In the genomic region with DNA sequence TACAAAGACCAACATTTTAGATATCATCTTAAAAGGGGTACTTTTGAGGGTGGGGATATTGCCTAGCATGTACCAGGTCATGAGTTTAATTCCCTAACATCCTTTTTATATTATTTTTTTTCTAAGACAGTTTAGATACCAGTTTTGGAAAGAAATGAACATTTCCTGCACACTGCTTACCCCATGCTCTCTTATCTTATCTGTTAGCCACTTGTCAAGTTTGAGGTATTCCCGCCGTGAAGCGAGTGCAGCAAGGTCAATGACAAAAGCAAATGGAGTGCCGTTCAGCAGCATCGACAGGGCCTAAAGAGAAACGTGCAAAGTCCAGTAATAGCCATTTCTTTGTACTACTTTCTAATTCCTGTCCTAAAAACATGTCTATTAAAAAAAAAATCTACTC, we compare ENCODE assay signal across 28 mouse cellular contexts. TPM values are rescaled to one million over a fixed set of nuclear protein-coding genes. Genes with fewer than 3 reads are reported as not detected.
DNase-seq lines count a peak whose midpoint lies in the region; ATAC-seq and TF ChIP-seq lines count a peak whose summit lies in the region.
"Had no signal": no experiment of that assay in that cellular context is flagged by ENCODE, and none has a peak within 500 bp of the region (broad histone marks: within the 10 kb centered on the region; RNA-seq: fewer than 3 reads in every experiment).

No protein-coding gene starts in this region.

- no peak overlapping the region for H3K27ac ChIP-seq in liver, embryonic 16.5 days (ENCODE audit: low read length)
- H3K27ac ChIP-seq in liver, postnatal 0 days (ENCODE audit: low read depth): no peak overlapping the region
- no peak overlapping the region for H3K27ac ChIP-seq in lung, postnatal 0 days (ENCODE audit: low read length)
- H3K27ac ChIP-seq: embryonic facial prominence, embryonic 10.5 days; embryonic facial prominence, embryonic 13.5 days; forebrain, embryonic 12.5 days; forebrain, embryonic 15.5 days; heart, adult 2 months; heart, embryonic 10.5 days; heart, embryonic 13.5 days; hindbrain, embryonic 15.5 days had no signal

- TF ChIP-seq CTCF in liver, postnatal 0 days (IDR thresholded peaks at IDR 0.05; ENCODE audit: low read depth): no peak
- no peak for TF ChIP-seq CTCF in lung, postnatal 0 days (IDR thresholded peaks at IDR 0.05)

- H3K4me3 ChIP-seq in liver, embryonic 16.5 days (ENCODE audit: low read depth, low read length): no peak overlapping the region
- no peak overlapping the region for H3K4me3 ChIP-seq in liver, postnatal 0 days (ENCODE audit: low read depth, low read length)
- H3K4me3 ChIP-seq in lung, postnatal 0 days (ENCODE audit: low read depth, low read length): no peak overlapping the region
- H3K4me3 ChIP-seq: embryonic facial prominence, embryonic 10.5 days; embryonic facial prominence, embryonic 13.5 days; erythroblast, embryonic 14.5 days; forebrain, embryonic 12.5 days; forebrain, embryonic 15.5 days; heart, adult 2 months; heart, embryonic 10.5 days; heart, embryonic 13.5 days; hindbrain, embryonic 15.5 days had no signal

- no peak overlapping the region for H3K9ac ChIP-seq in liver, embryonic 16.5 days (ENCODE audit: low read depth, low read length)
- no peak overlapping the region for H3K9ac ChIP-seq in liver, postnatal 0 days (replicated peaks)
- H3K9ac ChIP-seq in lung, postnatal 0 days (replicated peaks; ENCODE audit: low read depth): no peak overlapping the region
- H3K9ac ChIP-seq: embryonic facial prominence, embryonic 13.5 days; forebrain, embryonic 12.5 days; forebrain, embryonic 15.5 days; heart, embryonic 13.5 days; hindbrain, embryonic 15.5 days had no signal

- peaks cover 67% of the 10 kb centered on the region for H3K36me3 ChIP-seq in liver, embryonic 16.5 days (ENCODE audit: control insufficient read depth, insufficient read depth)
- H3K36me3 ChIP-seq in liver, postnatal 0 days (replicated peaks; ENCODE audit: insufficient read depth, low read length): peaks cover 87% of the 10 kb centered on the region
- peaks cover 50% of the 10 kb centered on the region for H3K36me3 ChIP-seq in lung, postnatal 0 days (ENCODE audit: insufficient read depth, low read length)

- DNase-seq in adrenal gland, adult 8-10 months: peak; percentile 26
- DNase-seq in adrenal gland, adult 18-20 months (ENCODE audit: low spot score in 2 of 2): no peak
- no peak for DNase-seq in liver, postnatal 0 days
- DNase-seq in adrenal gland, postnatal 14 days: peak; percentile 56
- DNase-seq in lung, postnatal 0 days (ENCODE audit: low spot score): no peak
- no peak for DNase-seq in urinary bladder, postnatal 14 days (ENCODE audit: low spot score)
- DNase-seq: cerebellum, adult 11-12 months; cerebellum, adult 8-10 months; cerebellum, postnatal 10 days; cerebellum, postnatal 36 days; embryo, embryonic 11 days; gastrocnemius, postnatal 10 days; gastrocnemius, postnatal 36 days; heart, adult 2 months; heart, postnatal 14 days; heart, postnatal 4 days had no signal

- no peaks in the 10 kb centered on the region for H3K9me3 ChIP-seq in liver, embryonic 16.5 days (replicated peaks; ENCODE audit: control insufficient read depth, low read length)
- H3K9me3 ChIP-seq in liver, postnatal 0 days (ENCODE audit: low read length): no peaks in the 10 kb centered on the region
- H3K9me3 ChIP-seq in lung, postnatal 0 days (ENCODE audit: low read length): no peaks in the 10 kb centered on the region
- H3K9me3 ChIP-seq: embryonic facial prominence, embryonic 10.5 days; embryonic facial prominence, embryonic 13.5 days; forebrain, embryonic 12.5 days; forebrain, embryonic 15.5 days; heart, embryonic 10.5 days; heart, embryonic 13.5 days; hindbrain, embryonic 15.5 days had no signal

- H3K4me2 ChIP-seq in liver, embryonic 16.5 days (ENCODE audit: low read depth, low read length): no peak overlapping the region
- no peak overlapping the region for H3K4me2 ChIP-seq in liver, postnatal 0 days (ENCODE audit: low read depth, low read length)
- H3K4me2 ChIP-seq in lung, postnatal 0 days (replicated peaks; ENCODE audit: low read depth, low read length): no peak overlapping the region
- H3K4me2 ChIP-seq: embryonic facial prominence, embryonic 13.5 days; forebrain, embryonic 12.5 days; forebrain, embryonic 15.5 days; heart, embryonic 13.5 days; hindbrain, embryonic 15.5 days had no signal

- TF ChIP-seq EP300 in liver, postnatal 0 days (IDR thresholded peaks at IDR 0.05; ENCODE audit: low read depth): no peak
- TF ChIP-seq EP300 in lung, postnatal 0 days (IDR thresholded peaks at IDR 0.05): no peak

- peak; percentile 56; the same call in 1 of the 2 replicates for ATAC-seq in liver, embryonic 16.5 days (ENCODE audit: low read depth)
- no peak for ATAC-seq in liver, postnatal 0 days
- ATAC-seq in megakaryocyte-erythroid progenitor cell, adult 5-6 weeks (replicated peaks; ENCODE audit: low FRiP score, low TSS enrichment, poor library complexity, severe bottlenecking): peak; percentile 59; the same call in 1 of the 2 replicates
- ATAC-seq in lung, postnatal 0 days: no peak
- ATAC-seq: activated CD4-positive, CD25-positive, alpha-beta regulatory T cell, adult 4 months; CD4-positive, CD25-positive, alpha-beta regulatory T cell, adult 4 months; forebrain, embryonic 15.5 days had no signal

- peaks cover 2% of the 10 kb centered on the region; the same call in 1 of the 2 replicates for H3K4me1 ChIP-seq in liver, embryonic 16.5 days (ENCODE audit: control insufficient read depth, low read depth, low read length)
- H3K4me1 ChIP-seq in liver, postnatal 0 days (ENCODE audit: insufficient read depth): no peaks in the 10 kb centered on the region
- H3K4me1 ChIP-seq in lung, postnatal 0 days (ENCODE audit: insufficient read depth, low read depth, low read length): no peaks in the 10 kb centered on the region
- H3K4me1 ChIP-seq: embryonic facial prominence, embryonic 10.5 days; embryonic facial prominence, embryonic 13.5 days; forebrain, embryonic 12.5 days; forebrain, embryonic 15.5 days; hindbrain, embryonic 15.5 days had no signal

- WGBS in liver, embryonic 16.5 days (ENCODE audit: insufficient replicate concordance): 18% methylated on average over 6 of the region's 6 CpGs
- WGBS in liver, postnatal 0 days (ENCODE audit: insufficient replicate concordance): 14% methylated on average over 6 of the region's 6 CpGs
- 39% methylated on average over 6 of the region's 6 CpGs for WGBS in lung, postnatal 0 days

- H3K27me3 ChIP-seq in liver, embryonic 16.5 days (ENCODE audit: control insufficient read depth, insufficient read depth, low read depth, low read length): no peaks in the 10 kb centered on the region
- H3K27me3 ChIP-seq in liver, postnatal 0 days (ENCODE audit: insufficient read depth, low read length): no peaks in the 10 kb centered on the region
- no peaks in the 10 kb centered on the region for H3K27me3 ChIP-seq in lung, postnatal 0 days (replicated peaks; ENCODE audit: insufficient read depth, low read length)
- H3K27me3 ChIP-seq: embryonic facial prominence, embryonic 13.5 days; forebrain, embryonic 12.5 days; forebrain, embryonic 15.5 days; heart, embryonic 13.5 days; hindbrain, embryonic 15.5 days had no signal

RNA-seq across cellular contexts. Expression of a gene that starts 44.6 kb away (rescaled TPM):
- 10 to 100 TPM; 27.1 to 44.1 (median 39.6) TPM for total RNA-seq in adrenal gland, adult 8-10 months (2022)
- 10 to 100 TPM; 29.0 to 38.2 TPM for total RNA-seq in adrenal gland, adult 18-20 months (2021)
- polyA plus RNA-seq in liver, embryonic 16.5 days (2015; fragmentation: Nextera tagmentation; extraction: Ambion mirVana): 12.4 and 13.6 TPM in 2 replicates
- 14.0 and 18.4 TPM in 2 replicates for polyA plus RNA-seq in liver, postnatal 0 days (2015; fragmentation: Nextera tagmentation; extraction: Ambion mirVana)
- total RNA-seq in adrenal gland, postnatal 14 days (2021): 24.6 and 26.9 TPM in 2 replicates
- 26.9 and 57.7 TPM in 2 replicates for total RNA-seq in megakaryocyte-erythroid progenitor cell, adult 5-6 weeks (2014; fragmentation: Nextera tagmentation)
- total RNA-seq in megakaryocyte-erythroid progenitor cell, adult 5-6 weeks (2017): 57.6 and 126 TPM in 2 replicates
- polyA plus RNA-seq in lung, postnatal 0 days (2015; fragmentation: Nextera tagmentation; extraction: Ambion mirVana): 7.8 and 7.9 TPM in 2 replicates

RNA-seq across cellular contexts. Expression of a gene that starts 46.9 kb away (rescaled TPM):
- total RNA-seq in adrenal gland, adult 8-10 months (2022): 100 to 1,000 TPM; 150 to 189 (median 178) TPM
- total RNA-seq in adrenal gland, adult 18-20 months (2021): 100 to 1,000 TPM; 119 to 147 TPM
- 29.6 and 30.6 TPM in 2 replicates for polyA plus RNA-seq in liver, embryonic 16.5 days (2015; fragmentation: Nextera tagmentation; extraction: Ambion mirVana)
- 11.6 and 16.0 TPM in 2 replicates for polyA plus RNA-seq in liver, postnatal 0 days (2015; fragmentation: Nextera tagmentation; extraction: Ambion mirVana)
- total RNA-seq in adrenal gland, postnatal 14 days (2021): 144 and 154 TPM in 2 replicates
- 278 and 316 TPM in 2 replicates for total RNA-seq in megakaryocyte-erythroid progenitor cell, adult 5-6 weeks (2014; fragmentation: Nextera tagmentation)
- 133 and 217 TPM in 2 replicates for total RNA-seq in megakaryocyte-erythroid progenitor cell, adult 5-6 weeks (2017)
- polyA plus RNA-seq in lung, postnatal 0 days (2015; fragmentation: Nextera tagmentation; extraction: Ambion mirVana): 21.5 and 23.2 TPM in 2 replicates

Comparison
In these comparisons a context has a peak if more than half of its experiments do, and no peak if none do; other contexts are left out.
1. DNase-seq: peak in adrenal gland, adult 8-10 months (single experiment) and adrenal gland, postnatal 14 days (single experiment); none in adrenal gland, adult 18-20 months (0 of 2), liver, postnatal 0 days (single experiment), lung, postnatal 0 days (single experiment) and urinary bladder, postnatal 14 days (single experiment).
2. ATAC-seq: peak in liver, embryonic 16.5 days (single experiment) and megakaryocyte-erythroid progenitor cell, adult 5-6 weeks (single experiment); none in liver, postnatal 0 days (single experiment) and lung, postnatal 0 days (single experiment).